Mouse (Mus musculus) neural tube, embryonic 15.5 days (tissue): ENCODE results near the gene Olfm4. TPM values are rescaled to one million over a fixed set of nuclear protein-coding genes. Genes with fewer than 3 reads are reported as not detected.

ENCODE experiments used
- ATAC-seq: fragments of 200-750 bp; cut with Nextera tagmentation; 2 replicates; pipeline ENCODE4 v1.8.0; 2017; ENCODE audit warnings: mild to moderate bottlenecking, moderate TSS enrichment, moderate library complexity; ENCODE audit not compliant: low FRiP score
- H3K27ac ChIP-seq: fragments of 300-500 bp; sonication (generic); replicated peaks from 2 replicates; pipeline ENCODE4 v1.5.1; 2015; ENCODE audit warnings: mild to moderate bottlenecking, inconsistent platforms
- H3K27me3 ChIP-seq: fragments of 300-500 bp; sonication (generic); replicated peaks from 2 replicates; pipeline ENCODE4 v1.6.1; 2015; ENCODE audit warnings: inconsistent platforms
- H3K36me3 ChIP-seq: fragments of 300-500 bp; sonication (generic); 2 replicates; pipeline ENCODE4 v1.6.1; 2015; ENCODE audit warnings: inconsistent platforms
- H3K4me1 ChIP-seq: fragments of 300-500 bp; sonication (generic); 2 replicates; pipeline ENCODE4 v1.6.1; 2015; ENCODE audit warnings: inconsistent platforms
- H3K4me2 ChIP-seq: fragments of 300-500 bp; sonication (generic); 2 replicates; pipeline ENCODE4 v1.6.1; 2015; ENCODE audit warnings: inconsistent platforms, mild to moderate bottlenecking, moderate library complexity
- H3K4me3 ChIP-seq: fragments of 300-500 bp; sonication (generic); replicated peaks from 2 replicates; pipeline ENCODE4 v1.5.1; 2015; ENCODE audit warnings: mild to moderate bottlenecking, inconsistent platforms
- H3K9ac ChIP-seq: fragments of 300-500 bp; sonication (generic); replicated peaks from 2 replicates; pipeline ENCODE4 v1.6.1; 2015; ENCODE audit warnings: mild to moderate bottlenecking, inconsistent platforms
- H3K9me3 ChIP-seq: fragments of 300-500 bp; sonication (generic); replicated peaks from 2 replicates; pipeline ENCODE4 v1.6.1; 2016; ENCODE audit warnings: inconsistent platforms
- WGBS: fragments of 180-500 bp; shearing (Covaris S2); methylation state at CpG from one replicate; pipeline ENCODE4 v1.1.7; 2015; ENCODE audit warnings: mixed read lengths; 5-methylcytosine and 5-hydroxymethylcytosine counted together
- polyA plus RNA-seq: library from polyadenylated mRNA; unstranded; fragments of >200 nt; fragmentation: Nextera tagmentation; extraction: Ambion mirVana; gene quantifications from 2 replicates; pipeline ENCODE4 v1.2.1, GENCODE M21; 2015

The Olfm4 gene
- polyA plus RNA-seq, result 0.86 and 3.0 TPM in 2 replicates

DNA sequence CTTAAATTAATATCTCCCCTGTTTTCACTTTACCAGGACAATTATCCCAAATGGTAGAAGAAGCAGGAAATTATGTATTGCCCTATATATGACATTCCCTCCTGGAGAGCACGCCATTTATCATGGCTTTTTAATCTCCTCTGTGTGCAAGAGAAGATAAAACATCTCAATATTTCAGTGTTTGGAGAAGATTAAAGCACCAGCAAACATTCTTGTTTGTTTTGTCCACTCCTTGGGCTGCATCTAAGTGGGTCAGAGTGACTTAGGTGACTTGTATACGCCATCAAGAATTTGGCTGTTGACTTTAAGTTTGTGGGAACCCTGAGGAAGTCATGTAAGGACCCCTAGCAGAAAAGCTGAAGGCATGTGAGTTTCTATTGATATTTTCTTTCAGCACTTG, at the start of gene Olfm4:
Gene Olfm4 (plus strand): TSS at position 301 of the 400 bp plus-strand sequence.
- Histone ChIP-seq H3K36me3 (no peaks in the 10 kb centered on the region), H3K27ac (no peak within 1 kb of the TSS), H3K9ac (no peak within 1 kb of the TSS), H3K4me2 (no peak within 1 kb of the TSS), H3K4me1 (no peaks in the 10 kb centered on the region), H3K9me3 (no peaks in the 10 kb centered on the region), H3K27me3 (no peaks in the 10 kb centered on the region), H3K4me3 (no peak within 1 kb of the TSS)
- 83% methylated on average over 2 of the region's 2 CpGs for WGBS
- no peak for ATAC-seq

DNA sequence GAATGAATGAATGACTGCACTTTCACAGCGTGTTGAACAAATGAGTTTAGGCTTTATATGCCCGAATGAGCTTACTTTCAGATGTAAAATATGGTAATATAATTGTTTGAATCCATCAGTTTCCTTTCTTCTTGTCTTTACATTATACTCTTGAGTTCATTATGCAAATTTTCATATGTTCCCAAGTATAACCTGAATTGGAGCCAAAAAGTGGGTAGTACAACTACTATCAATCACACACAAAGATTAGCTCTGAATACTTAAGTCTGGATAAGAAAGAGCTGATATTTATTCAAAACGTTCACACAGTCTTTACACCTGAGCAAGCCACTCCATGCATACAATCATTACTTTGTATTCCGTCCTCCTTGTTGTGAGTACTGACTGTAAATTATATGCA, 49.5 kb upstream of the Olfm4 start:
- WGBS, result 66% methylated on average over 4 of the region's 4 CpGs
- no peak for ATAC-seq
- H3K27me3 ChIP-seq, result no peaks in the 10 kb centered on the region

DNA sequence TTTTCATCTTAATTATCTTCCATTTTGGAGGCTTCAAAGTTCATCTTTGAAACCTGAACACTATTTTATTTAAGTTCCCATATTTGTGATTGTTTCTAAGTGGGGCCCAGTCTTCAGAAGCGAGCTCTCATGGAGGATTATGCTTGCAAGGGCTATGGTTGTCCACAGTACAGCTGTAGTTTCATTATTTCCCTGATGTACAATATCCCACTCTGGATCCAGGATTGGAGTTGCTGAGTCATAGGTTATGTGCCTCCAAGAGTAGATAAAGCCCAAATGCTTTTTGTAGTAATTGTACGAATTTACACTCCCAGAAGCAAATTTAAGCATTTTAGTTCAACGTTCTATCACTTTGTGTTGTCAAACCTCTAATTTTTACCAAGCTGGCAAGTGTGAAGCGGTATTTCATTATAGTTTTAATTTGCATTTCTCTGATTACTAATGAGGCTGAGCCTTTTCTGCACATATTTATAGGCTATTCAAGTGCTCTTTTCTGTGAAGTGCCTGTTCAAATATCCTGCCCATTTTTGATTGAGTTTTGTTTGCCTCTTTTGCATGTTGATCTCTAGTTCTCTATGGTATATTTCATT, 46.9 kb upstream of the Olfm4 start:
- ATAC-seq, result no peak
- Histone ChIP-seq H3K27me3 (no peaks in the 10 kb centered on the region), H3K4me1 (no peaks in the 10 kb centered on the region), H3K36me3 (no peaks in the 10 kb centered on the region), H3K27ac (no peak overlapping the region), H3K9ac (no peak overlapping the region), H3K4me3 (no peak overlapping the region), H3K4me2 (no peak overlapping the region), H3K9me3 (no peaks in the 10 kb centered on the region)
- 62% methylated on average over 4 of the region's 4 CpGs for WGBS

More for the DNA sequence above, 49.5 kb upstream of the Olfm4 start:
- H3K27ac ChIP-seq, result no peak overlapping the region
- H3K4me3 ChIP-seq, result no peak overlapping the region
- no peak overlapping the region for H3K9ac ChIP-seq
- no peaks in the 10 kb centered on the region for H3K9me3 ChIP-seq
- no peak overlapping the region for H3K4me2 ChIP-seq
- no peaks in the 10 kb centered on the region for H3K36me3 ChIP-seq
- H3K4me1 ChIP-seq, result no peaks in the 10 kb centered on the region

DNA sequence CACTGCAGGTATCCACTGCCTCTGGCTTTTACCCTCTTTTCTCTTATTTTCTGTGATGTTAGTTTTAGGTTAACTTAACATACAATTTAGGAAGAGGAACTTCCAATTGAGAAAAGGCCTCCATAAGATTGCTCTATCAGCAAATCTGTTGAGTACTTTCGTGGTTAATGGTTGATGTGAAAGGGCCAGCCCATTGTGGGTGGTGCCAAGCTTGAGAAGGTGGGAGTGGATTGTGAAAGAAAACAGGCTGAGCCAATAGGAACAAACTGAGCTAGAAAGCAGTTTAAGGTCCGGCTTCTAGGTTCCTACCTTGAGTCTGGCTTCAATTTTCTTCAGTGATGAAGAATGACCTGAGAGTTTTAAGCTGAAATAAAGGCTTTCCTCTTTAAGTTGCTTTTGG, 38.0 kb upstream of the Olfm4 start:
- H3K36me3 ChIP-seq, result no peaks in the 10 kb centered on the region
- 73% methylated on average over 2 of the region's 2 CpGs for WGBS
- H3K9ac ChIP-seq, result no peak overlapping the region
- H3K4me2 ChIP-seq, result no peak overlapping the region
- no peak overlapping the region for H3K4me3 ChIP-seq
- H3K4me1 ChIP-seq, result no peaks in the 10 kb centered on the region
- no peaks in the 10 kb centered on the region for H3K27me3 ChIP-seq
- no peak overlapping the region for H3K27ac ChIP-seq
- no peak for ATAC-seq
- H3K9me3 ChIP-seq, result no peaks in the 10 kb centered on the region

DNA sequence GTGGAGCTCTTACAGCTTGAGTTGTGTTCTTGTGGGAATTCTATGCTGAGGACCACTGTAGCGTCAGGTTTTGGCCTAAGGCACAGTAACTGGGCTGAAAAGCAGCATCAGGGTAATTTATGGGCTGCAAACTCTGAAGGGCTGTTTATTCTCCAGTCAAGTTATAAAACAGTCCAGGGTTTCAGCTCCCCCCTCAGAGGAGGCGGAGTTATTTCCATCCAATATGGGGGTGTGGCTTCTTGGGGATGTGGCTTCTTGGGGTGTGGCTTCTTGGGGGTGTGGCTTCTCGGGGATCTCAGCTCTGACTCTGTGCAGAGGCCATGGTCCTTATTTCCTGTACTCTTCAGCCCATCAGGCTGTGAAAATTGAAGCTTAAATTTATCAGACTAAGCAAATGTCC, 28.2 kb upstream of the Olfm4 start:
- Histone ChIP-seq H3K9me3 (no peaks in the 10 kb centered on the region), H3K4me2 (no peak overlapping the region), H3K27me3 (no peaks in the 10 kb centered on the region), H3K4me3 (no peak overlapping the region), H3K27ac (no peak overlapping the region), H3K9ac (no peak overlapping the region), H3K4me1 (peaks cover 10% of the 10 kb centered on the region), H3K36me3 (no peaks in the 10 kb centered on the region)
- 67% methylated on average over 3 of the region's 3 CpGs for WGBS
- no peak for ATAC-seq

DNA sequence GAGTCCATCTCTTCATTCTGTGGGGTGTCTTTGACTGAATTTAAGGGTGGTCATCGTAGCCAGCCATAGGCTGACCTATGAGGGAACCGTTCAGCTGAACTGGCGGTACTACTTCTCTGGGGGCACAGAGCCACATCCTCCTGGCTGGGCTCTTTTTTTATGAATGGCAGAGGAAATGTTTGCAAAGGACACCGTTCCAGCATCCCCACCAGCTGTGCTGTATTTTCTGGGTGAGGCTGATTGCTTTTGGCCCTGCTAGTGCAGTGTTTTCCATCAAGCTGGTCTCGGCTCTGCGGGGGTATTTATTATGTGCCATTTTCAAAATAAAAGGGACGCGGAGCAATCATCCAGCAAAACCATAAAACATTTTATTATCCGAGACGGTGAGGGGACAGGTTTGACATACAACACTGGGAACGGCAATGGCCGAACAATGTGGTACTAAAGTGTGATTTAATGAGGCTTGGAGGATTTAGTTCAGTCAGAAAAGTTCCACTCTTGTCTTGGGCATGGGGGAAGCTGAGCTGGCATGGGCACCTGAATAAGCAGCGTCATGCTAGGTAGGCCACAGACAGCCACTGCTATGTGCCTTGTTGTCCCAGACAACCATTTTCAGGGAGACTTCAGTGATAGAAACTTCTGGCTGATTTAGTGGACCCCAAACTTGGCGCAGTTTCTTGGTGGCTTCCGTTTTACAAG, 25.9 kb upstream of the Olfm4 start:
- H3K4me3 ChIP-seq, result no peak overlapping the region
- H3K9me3 ChIP-seq, result no peaks in the 10 kb centered on the region
- H3K27ac ChIP-seq, result peak overlapping the region; percentile 65
- H3K36me3 ChIP-seq, result no peaks in the 10 kb centered on the region
- ATAC-seq, result peak; percentile 68
- 0 out of 2 replicates have a peak overlapping the region, but pooled peaks have one; percentile 10 for H3K9ac ChIP-seq
- 31% methylated on average over 15 of the region's 15 CpGs for WGBS
- H3K4me2 ChIP-seq, result 0 out of 2 replicates have a peak overlapping the region, but pooled peaks have one; percentile 19
- no peaks in the 10 kb centered on the region for H3K27me3 ChIP-seq
- peaks cover 13% of the 10 kb centered on the region for H3K4me1 ChIP-seq

DNA sequence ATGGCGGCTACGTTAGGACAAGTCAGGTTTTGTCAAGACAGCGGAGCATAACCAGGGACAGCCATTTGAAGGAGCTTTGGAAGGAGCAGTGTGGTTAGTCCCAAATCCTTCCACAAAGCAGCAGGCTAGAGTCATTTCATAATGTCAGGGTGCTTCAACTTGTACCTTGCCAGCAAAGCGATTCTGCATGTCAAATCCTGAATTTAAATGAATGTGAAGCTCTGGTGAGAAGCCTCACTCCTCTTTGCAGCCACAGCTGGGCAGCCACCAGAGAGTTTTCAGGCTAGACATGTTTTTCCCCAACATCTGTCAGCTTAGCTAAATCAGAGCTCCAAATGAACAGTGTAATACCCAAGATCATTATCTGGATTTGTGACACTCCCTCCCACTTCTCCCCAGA, 22.7 kb upstream of the Olfm4 start:
- Histone ChIP-seq H3K4me3 (no peak overlapping the region), H3K27me3 (no peaks in the 10 kb centered on the region), H3K4me2 (no peak overlapping the region), H3K9me3 (no peaks in the 10 kb centered on the region), H3K4me1 (peaks cover 13% of the 10 kb centered on the region), H3K36me3 (no peaks in the 10 kb centered on the region), H3K27ac (0 out of 2 replicates have a peak overlapping the region, but pooled peaks have one; percentile 2), H3K9ac (no peak overlapping the region)
- no peak for ATAC-seq
- WGBS, result 66% methylated on average over 4 of the region's 4 CpGs

DNA sequence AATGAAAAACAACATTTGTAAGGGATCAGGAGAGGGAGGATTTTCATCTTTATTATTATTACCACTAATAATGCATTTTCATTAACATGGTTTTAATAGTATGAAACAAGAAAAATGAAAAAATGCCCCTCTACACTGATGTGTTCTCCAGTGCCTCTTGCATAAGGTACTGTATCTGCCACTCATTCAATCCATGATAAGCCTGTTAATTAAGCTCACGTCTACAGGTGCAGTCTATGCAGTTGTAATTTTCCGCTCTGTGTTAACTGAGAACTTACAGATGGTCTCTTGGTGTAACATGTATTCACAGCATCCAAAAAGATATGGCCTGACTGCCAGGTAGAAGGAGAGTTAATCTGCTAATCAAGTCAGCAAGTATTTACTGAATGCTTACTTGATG, 22.3 kb upstream of the Olfm4 start:
- Histone ChIP-seq H3K4me2 (no peak overlapping the region), H3K27ac (no peak overlapping the region), H3K9ac (no peak overlapping the region), H3K9me3 (no peaks in the 10 kb centered on the region), H3K27me3 (no peaks in the 10 kb centered on the region), H3K4me1 (peaks cover 13% of the 10 kb centered on the region), H3K36me3 (no peaks in the 10 kb centered on the region), H3K4me3 (no peak overlapping the region)
- no peak for ATAC-seq
- WGBS, result 48% methylated on average over 2 of the region's 2 CpGs

DNA sequence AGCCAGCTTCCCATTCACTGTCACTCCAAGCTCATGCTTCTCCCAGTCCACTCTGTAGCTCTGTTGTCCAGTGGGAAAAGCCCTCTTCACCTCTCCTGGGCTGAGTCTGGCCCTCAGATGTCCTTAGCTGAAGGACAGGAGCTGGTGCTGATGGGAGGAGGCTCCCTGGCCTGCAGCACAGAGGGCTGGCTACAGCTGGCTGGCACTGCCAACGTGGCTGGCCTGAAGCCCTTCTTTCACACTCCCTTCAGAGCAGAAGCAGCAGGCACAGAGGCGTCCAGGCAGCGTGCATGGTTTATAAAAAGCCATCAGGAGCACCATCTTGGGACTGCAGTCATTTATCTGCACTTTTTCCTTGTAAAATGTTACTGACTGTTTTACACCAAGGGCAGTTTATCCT, 13.7 kb upstream of the Olfm4 start:
- Histone ChIP-seq H3K9me3 (no peaks in the 10 kb centered on the region), H3K27ac (peak overlapping the region; percentile 49; the same call in 1 of the 2 replicates), H3K4me2 (no peak overlapping the region), H3K4me3 (no peak overlapping the region), H3K4me1 (peaks cover 17% of the 10 kb centered on the region), H3K9ac (no peak overlapping the region), H3K27me3 (no peaks in the 10 kb centered on the region), H3K36me3 (no peaks in the 10 kb centered on the region)
- ATAC-seq, result peak; percentile 68; the same call in 1 of the 2 replicates
- WGBS, result 23% methylated on average over 3 of the region's 3 CpGs

DNA sequence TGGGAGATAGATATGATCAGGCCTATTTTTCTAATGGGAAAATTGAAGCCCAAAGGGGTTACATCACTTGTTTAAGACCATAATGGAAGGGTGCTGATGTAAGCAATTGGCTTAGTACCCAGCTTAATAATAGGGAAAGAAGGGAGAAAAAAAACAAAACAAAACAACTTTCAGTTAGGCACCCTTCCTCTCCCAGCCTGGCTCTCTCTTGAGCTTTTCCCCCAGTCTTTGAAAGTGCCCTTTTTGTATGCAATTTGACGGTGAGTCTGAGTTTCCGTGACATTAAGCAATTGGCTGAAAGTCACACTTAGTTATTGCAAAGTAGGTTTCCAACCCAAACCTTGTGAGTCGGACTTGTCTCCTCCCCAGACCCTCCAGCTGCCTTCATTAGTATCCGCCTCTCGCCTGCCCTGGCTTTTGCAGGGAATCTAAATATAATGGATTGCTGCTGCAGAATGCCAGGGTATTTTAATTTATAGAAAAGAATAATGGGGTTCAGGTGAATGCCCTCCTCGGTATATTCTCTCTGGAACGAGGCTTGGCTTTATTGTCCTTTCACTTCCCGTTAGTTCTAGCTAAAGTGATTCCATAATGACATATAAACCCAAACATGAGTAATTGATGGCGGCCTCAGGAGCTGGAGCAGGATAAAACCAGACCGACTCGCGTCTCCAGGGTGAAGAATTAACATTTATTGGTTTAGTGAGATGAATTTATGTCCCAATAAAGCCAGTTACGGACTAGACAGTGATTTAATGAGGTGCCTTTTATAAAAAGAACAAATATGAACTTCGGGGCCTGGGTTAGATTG, 12.7 kb upstream of the Olfm4 start:
- H3K36me3 ChIP-seq, result no peaks in the 10 kb centered on the region
- no peak overlapping the region for H3K4me3 ChIP-seq
- H3K27me3 ChIP-seq, result no peaks in the 10 kb centered on the region
- H3K9ac ChIP-seq, result no peak overlapping the region
- H3K27ac ChIP-seq, result 0 out of 2 replicates have a peak overlapping the region, but pooled peaks have one; percentile 49
- WGBS, result 20% methylated on average over 14 of the region's 14 CpGs
- H3K4me1 ChIP-seq, result peaks cover 17% of the 10 kb centered on the region
- H3K9me3 ChIP-seq, result no peaks in the 10 kb centered on the region
- ATAC-seq, result no peak
- no peak overlapping the region for H3K4me2 ChIP-seq

DNA sequence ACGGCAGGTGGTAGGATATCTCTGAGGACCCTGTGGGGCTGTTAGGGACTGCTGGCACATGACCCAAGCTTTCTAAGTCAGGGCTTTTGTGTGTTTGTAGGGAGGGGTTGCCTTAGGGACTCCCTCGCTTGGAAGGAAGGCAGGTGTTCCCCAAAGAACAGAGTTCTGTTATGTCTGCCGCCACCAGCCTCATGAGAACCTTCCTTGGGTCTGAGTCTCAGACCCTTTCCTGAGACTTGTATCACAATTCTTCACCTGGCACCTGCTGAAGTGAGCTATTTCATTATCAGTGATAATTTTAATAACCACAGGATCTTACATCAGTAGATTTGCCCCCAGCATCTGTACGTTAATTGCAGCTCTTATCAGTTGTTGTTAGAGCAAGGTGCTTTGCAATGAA, 2.4 kb upstream of the Olfm4 start:
- Histone ChIP-seq H3K4me3 (no peak overlapping the region), H3K4me2 (no peak overlapping the region), H3K9ac (no peak overlapping the region), H3K27me3 (no peaks in the 10 kb centered on the region), H3K9me3 (no peaks in the 10 kb centered on the region), H3K4me1 (no peaks in the 10 kb centered on the region), H3K36me3 (no peaks in the 10 kb centered on the region), H3K27ac (no peak overlapping the region)
- WGBS, result 86% methylated on average over 4 of the region's 4 CpGs
- no peak for ATAC-seq
